Mouse (Mus musculus): ENCODE data around the gene Tmub2. TPM values are rescaled to one million over a fixed set of nuclear protein-coding genes. Genes with fewer than 3 reads are reported as not detected.
A peak's percentile ranks its signal among the peaks of the same experiment; 100 is the strongest.

Tmub2 gene
- polyA plus RNA-seq, 1 experiment from 2014 or later, result 41.6 TPM

GRCm38 (mm10) chr11:102246871-102247270, 37.9 kb upstream of the Tmub2 start:
- H3K4me2 ChIP-seq, result no peak overlapping the region
- H3K4me3 ChIP-seq (ENCODE audit: low read depth, low read length), result no peak overlapping the region
- DNase-seq (ENCODE audit: low spot score) (no peak), ATAC-seq (replicated peaks; ENCODE audit: low FRiP score) (no peak)
- peaks cover 17% of the 10 kb centered on the region for H3K4me1 ChIP-seq (replicated peaks; ENCODE audit: control insufficient read depth, insufficient read depth, low read length)
- no peak overlapping the region for H3K27ac ChIP-seq (ENCODE audit: low read depth, low read length)
- H3K9me3 ChIP-seq (ENCODE audit: control insufficient read depth, low read length), result no peaks in the 10 kb centered on the region
- H3K9ac ChIP-seq (ENCODE audit: low read depth, low read length), result no peak overlapping the region
- WGBS, result 87% methylated on average over 4 of the region's 4 CpGs
- 0 out of 2 replicates have a peak, but pooled peaks cover 2% of the 10 kb centered on the region for H3K27me3 ChIP-seq (replicated peaks; ENCODE audit: control insufficient read depth, insufficient read depth, low read length)
- H3K36me3 ChIP-seq (ENCODE audit: control insufficient read depth, insufficient read depth, low read length), result peaks cover 8% of the 10 kb centered on the region

- WGBS, result under 1% methylated on average over 41 of the region's 41 CpGs
- peak within 1 kb of the TSS; percentile 77 for H3K4me2 ChIP-seq
- peak within 1 kb of the TSS; percentile 40; the same call in 1 of the 2 replicates for H3K27ac ChIP-seq (ENCODE audit: low read depth, low read length)
- H3K9ac ChIP-seq (ENCODE audit: low read depth, low read length), result peak within 1 kb of the TSS; percentile 82
- H3K27me3 ChIP-seq (replicated peaks; ENCODE audit: control insufficient read depth, insufficient read depth, low read length), result 0 out of 2 replicates have a peak, but pooled peaks cover 2% of the 10 kb centered on the region
- H3K9me3 ChIP-seq (ENCODE audit: control insufficient read depth, low read length), result no peaks in the 10 kb centered on the region
- DNase-seq (ENCODE audit: low spot score) (peak; percentile 97), ATAC-seq (replicated peaks; ENCODE audit: low FRiP score) (peak; percentile 76)
- H3K4me3 ChIP-seq (ENCODE audit: low read depth, low read length), result peak within 1 kb of the TSS; percentile 77
- peaks cover 8% of the 10 kb centered on the region for H3K36me3 ChIP-seq (ENCODE audit: control insufficient read depth, insufficient read depth, low read length)
- peaks cover 17% of the 10 kb centered on the region for H3K4me1 ChIP-seq (replicated peaks; ENCODE audit: control insufficient read depth, insufficient read depth, low read length)
These were observed 36.0 kb upstream of the Tmub2 start, which contains the start of gene BC030867 for GRCm38 (mm10) chr11:102248630-102249230. TSS of gene BC030867 (plus strand) at chr11:102248882.

GRCm38 (mm10) chr11:102249351-102250090, 35.2 kb upstream of the Tmub2 start:
- H3K4me1 ChIP-seq (replicated peaks; ENCODE audit: control insufficient read depth, insufficient read depth, low read length), result peaks cover 17% of the 10 kb centered on the region
- H3K27ac ChIP-seq (ENCODE audit: low read depth, low read length), result peak overlapping the region; percentile 40; the same call in 1 of the 2 replicates
- DNase-seq (ENCODE audit: low spot score) (no peak), ATAC-seq (replicated peaks; ENCODE audit: low FRiP score) (peak; percentile 35; the same call in 1 of the 2 replicates)
- H3K9ac ChIP-seq (ENCODE audit: low read depth, low read length), result peak overlapping the region; percentile 82
- no peaks in the 10 kb centered on the region for H3K9me3 ChIP-seq (ENCODE audit: control insufficient read depth, low read length)
- 11% methylated on average over 9 of the region's 9 CpGs for WGBS
- H3K4me2 ChIP-seq, result peak overlapping the region; percentile 77
- peaks cover 8% of the 10 kb centered on the region for H3K36me3 ChIP-seq (ENCODE audit: control insufficient read depth, insufficient read depth, low read length)
- peak overlapping the region; percentile 77 for H3K4me3 ChIP-seq (ENCODE audit: low read depth, low read length)
- 0 out of 2 replicates have a peak, but pooled peaks cover 2% of the 10 kb centered on the region for H3K27me3 ChIP-seq (replicated peaks; ENCODE audit: control insufficient read depth, insufficient read depth, low read length)

GRCm38 (mm10) chr11:102257514-102257913, 27.2 kb upstream of the Tmub2 start:
- DNase-seq (ENCODE audit: low spot score), result no peak
- no peak for ATAC-seq (replicated peaks; ENCODE audit: low FRiP score)
- no peak overlapping the region for H3K4me2 ChIP-seq
- no peak overlapping the region for H3K4me3 ChIP-seq (ENCODE audit: low read depth, low read length)
- peaks cover 20% of the 10 kb centered on the region for H3K36me3 ChIP-seq (ENCODE audit: control insufficient read depth, insufficient read depth, low read length)
- H3K27ac ChIP-seq (ENCODE audit: low read depth, low read length), result no peak overlapping the region
- H3K4me1 ChIP-seq (replicated peaks; ENCODE audit: control insufficient read depth, insufficient read depth, low read length), result peaks cover 11% of the 10 kb centered on the region
- H3K27me3 ChIP-seq (replicated peaks; ENCODE audit: control insufficient read depth, insufficient read depth, low read length), result no peaks in the 10 kb centered on the region
- H3K9me3 ChIP-seq (ENCODE audit: control insufficient read depth, low read length), result no peaks in the 10 kb centered on the region
- H3K9ac ChIP-seq (ENCODE audit: low read depth, low read length), result no peak overlapping the region
- WGBS, result 59% methylated on average over 9 of the region's 9 CpGs

GRCm38 (mm10) chr11:102258095-102258494, 26.6 kb upstream of the Tmub2 start:
- H3K36me3 ChIP-seq (ENCODE audit: control insufficient read depth, insufficient read depth, low read length), result peaks cover 20% of the 10 kb centered on the region

GRCm38 (mm10) chr11:102258521-102258920, 26.2 kb upstream of the Tmub2 start:
- H3K4me3 ChIP-seq (ENCODE audit: low read depth, low read length), result no peak overlapping the region
- 95% methylated on average over 3 of the region's 3 CpGs for WGBS
- H3K4me2 ChIP-seq, result no peak overlapping the region
- H3K9me3 ChIP-seq (ENCODE audit: control insufficient read depth, low read length), result no peaks in the 10 kb centered on the region
- H3K4me1 ChIP-seq (replicated peaks; ENCODE audit: control insufficient read depth, insufficient read depth, low read length), result peaks cover 11% of the 10 kb centered on the region
- no peak for DNase-seq (ENCODE audit: low spot score)
- H3K27ac ChIP-seq (ENCODE audit: low read depth, low read length), result no peak overlapping the region
- no peak overlapping the region for H3K9ac ChIP-seq (ENCODE audit: low read depth, low read length)
- ATAC-seq (replicated peaks; ENCODE audit: low FRiP score), result no peak
- H3K36me3 ChIP-seq (ENCODE audit: control insufficient read depth, insufficient read depth, low read length), result peaks cover 20% of the 10 kb centered on the region
- H3K27me3 ChIP-seq (replicated peaks; ENCODE audit: control insufficient read depth, insufficient read depth, low read length), result no peaks in the 10 kb centered on the region

More at GRCm38 (mm10) chr11:102258095-102258494, 26.6 kb upstream of the Tmub2 start:
- H3K9me3 ChIP-seq (ENCODE audit: control insufficient read depth, low read length), result no peaks in the 10 kb centered on the region
- peaks cover 11% of the 10 kb centered on the region for H3K4me1 ChIP-seq (replicated peaks; ENCODE audit: control insufficient read depth, insufficient read depth, low read length)
- H3K27ac ChIP-seq (ENCODE audit: low read depth, low read length), result no peak overlapping the region
- H3K9ac ChIP-seq (ENCODE audit: low read depth, low read length), result no peak overlapping the region
- H3K4me2 ChIP-seq, result no peak overlapping the region
- WGBS, result 73% methylated on average over 6 of the region's 6 CpGs
- ATAC-seq (replicated peaks; ENCODE audit: low FRiP score), result no peak
- no peak overlapping the region for H3K4me3 ChIP-seq (ENCODE audit: low read depth, low read length)
- no peaks in the 10 kb centered on the region for H3K27me3 ChIP-seq (replicated peaks; ENCODE audit: control insufficient read depth, insufficient read depth, low read length)
- DNase-seq (ENCODE audit: low spot score), result no peak

GRCm38 (mm10) chr11:102263211-102263610, 21.5 kb upstream of the Tmub2 start:
- ATAC-seq (replicated peaks; ENCODE audit: low FRiP score) (no peak), DNase-seq (ENCODE audit: low spot score) (no peak)
- H3K27ac ChIP-seq (ENCODE audit: low read depth, low read length), result no peak overlapping the region
- no peak overlapping the region for H3K4me3 ChIP-seq (ENCODE audit: low read depth, low read length)
- H3K27me3 ChIP-seq (replicated peaks; ENCODE audit: control insufficient read depth, insufficient read depth, low read length), result no peaks in the 10 kb centered on the region
- no peak overlapping the region for H3K9ac ChIP-seq (ENCODE audit: low read depth, low read length)
- no peaks in the 10 kb centered on the region for H3K9me3 ChIP-seq (ENCODE audit: control insufficient read depth, low read length)
- 96% methylated on average over 7 of the region's 7 CpGs for WGBS
- H3K4me1 ChIP-seq (replicated peaks; ENCODE audit: control insufficient read depth, insufficient read depth, low read length), result peaks cover 4% of the 10 kb centered on the region
- H3K36me3 ChIP-seq (ENCODE audit: control insufficient read depth, insufficient read depth, low read length), result peaks cover 13% of the 10 kb centered on the region
- no peak overlapping the region for H3K4me2 ChIP-seq

GRCm38 (mm10) chr11:102265816-102266215, 18.9 kb upstream of the Tmub2 start:
- Histone ChIP-seq H3K4me3 (ENCODE audit: low read depth, low read length) (no peak overlapping the region), H3K9ac (ENCODE audit: low read depth, low read length) (no peak overlapping the region), H3K4me1 (replicated peaks; ENCODE audit: control insufficient read depth, insufficient read depth, low read length) (peaks cover 2% of the 10 kb centered on the region; the same call in 1 of the 2 replicates), H3K4me2 (no peak overlapping the region), H3K9me3 (ENCODE audit: control insufficient read depth, low read length) (no peaks in the 10 kb centered on the region), H3K27ac (ENCODE audit: low read depth, low read length) (no peak overlapping the region), H3K36me3 (ENCODE audit: control insufficient read depth, insufficient read depth, low read length) (peaks cover 5% of the 10 kb centered on the region), H3K27me3 (replicated peaks; ENCODE audit: control insufficient read depth, insufficient read depth, low read length) (no peaks in the 10 kb centered on the region)
- no peak for ATAC-seq (replicated peaks; ENCODE audit: low FRiP score)
- WGBS, result 71% methylated on average over 14 of the region's 14 CpGs
- DNase-seq (ENCODE audit: low spot score), result no peak

Measured in liver, embryonic 11.5 days (tissue).